Mouse (Mus musculus): ENCODE measurements at regions not wholly inside any gene's neighbourhood (a gene's known extent, or its start where the extent isn't known, plus 50 kb on each side); places are given as distances from the start of the nearest gene placed in this dataset.

GRCm38 (mm10) chr13:60424267-60424666 is 177.5 kb upstream of the Dapk1 start:
- no peak for ATAC-seq
- Histone ChIP-seq H3K27ac (no peak overlapping the region), H3K4me3 (no peak overlapping the region), H3K9ac (no peak overlapping the region), H3K9me3 (replicated peaks) (no peaks in the 10 kb centered on the region), H3K27me3 (replicated peaks) (no peaks in the 10 kb centered on the region), H3K4me2 (no peak overlapping the region), H3K36me3 (no peaks in the 10 kb centered on the region), H3K4me1 (no peaks in the 10 kb centered on the region)
- 53% methylated on average over 6 of the region's 6 CpGs for WGBS (ENCODE audit: insufficient replicate concordance)

DNA sequence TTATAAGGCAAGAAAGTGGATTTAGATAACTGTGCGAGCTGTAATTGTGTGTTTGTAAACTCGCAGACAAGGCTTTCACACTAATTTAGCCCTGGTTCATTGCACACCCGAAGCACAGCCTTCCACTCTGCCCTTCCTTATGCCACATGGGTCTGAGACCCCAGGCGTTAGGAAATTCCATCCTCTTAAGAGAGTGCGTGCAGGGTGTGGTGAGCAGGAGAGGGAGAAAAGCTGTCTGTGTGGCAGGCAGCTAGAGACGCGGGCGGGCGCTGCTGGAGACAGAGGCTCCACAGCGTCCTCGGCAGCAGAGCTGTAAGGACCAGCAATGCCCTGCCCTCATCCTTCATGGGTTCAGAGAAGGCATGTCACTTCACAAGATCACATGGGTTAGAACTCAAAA is 176.6 kb upstream of the Dapk1 start:
- H3K27ac ChIP-seq = no peak overlapping the region
- H3K27me3 ChIP-seq (replicated peaks) = no peaks in the 10 kb centered on the region
- H3K4me1 ChIP-seq = no peaks in the 10 kb centered on the region
- ATAC-seq = no peak
- WGBS (ENCODE audit: insufficient replicate concordance) = 74% methylated on average over 11 of the region's 11 CpGs
- H3K9ac ChIP-seq = no peak overlapping the region
- no peak overlapping the region for H3K4me3 ChIP-seq
- no peaks in the 10 kb centered on the region for H3K36me3 ChIP-seq
- no peak overlapping the region for H3K4me2 ChIP-seq
- no peaks in the 10 kb centered on the region for H3K9me3 ChIP-seq (replicated peaks)

- Histone ChIP-seq H3K4me3 (no peak overlapping the region), H3K36me3 (no peaks in the 10 kb centered on the region), H3K4me1 (no peaks in the 10 kb centered on the region), H3K9me3 (replicated peaks) (no peaks in the 10 kb centered on the region), H3K4me2 (no peak overlapping the region), H3K27ac (no peak overlapping the region), H3K27me3 (replicated peaks) (no peaks in the 10 kb centered on the region), H3K9ac (no peak overlapping the region)
- ATAC-seq = no peak
- WGBS (ENCODE audit: insufficient replicate concordance) = 58% methylated on average over 6 of the region's 6 CpGs
Measured at GRCm38 (mm10) chr13:60425556-60425955, 176.2 kb upstream of the Dapk1 start.

GRCm38 (mm10) chr13:60426192-60426840 is 175.4 kb upstream of the Dapk1 start:
- Histone ChIP-seq H3K36me3 (no peaks in the 10 kb centered on the region), H3K9ac (no peak overlapping the region), H3K4me3 (no peak overlapping the region), H3K4me2 (no peak overlapping the region), H3K4me1 (no peaks in the 10 kb centered on the region), H3K9me3 (replicated peaks) (no peaks in the 10 kb centered on the region), H3K27me3 (replicated peaks) (no peaks in the 10 kb centered on the region; the same call in 1 of the 2 replicates), H3K27ac (no peak overlapping the region)
- ATAC-seq = no peak
- 79% methylated on average over 12 of the region's 12 CpGs for WGBS (ENCODE audit: insufficient replicate concordance)

DNA sequence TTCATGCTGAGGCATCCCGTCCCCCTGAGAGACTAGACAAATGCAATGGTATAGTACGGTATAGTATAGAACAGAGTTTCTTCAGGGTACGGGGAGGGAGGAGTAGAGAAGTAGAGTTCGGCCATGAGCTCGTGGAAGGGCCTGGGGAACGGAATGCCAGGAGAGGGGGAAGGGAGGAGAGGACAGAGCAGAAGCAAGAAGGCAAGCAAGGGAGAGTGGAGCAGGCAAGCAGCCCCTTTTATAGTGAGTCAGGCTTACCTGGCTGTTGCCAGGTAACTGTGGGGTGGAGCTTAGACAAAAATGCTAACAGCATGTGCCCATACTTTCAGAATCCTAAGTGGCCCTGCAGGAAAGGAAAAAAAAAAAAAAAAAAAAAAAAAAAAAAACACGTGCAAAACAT is 174.7 kb upstream of the Dapk1 start:
- Histone ChIP-seq H3K4me1 (no peaks in the 10 kb centered on the region), H3K4me3 (no peak overlapping the region), H3K4me2 (no peak overlapping the region), H3K27ac (no peak overlapping the region), H3K9me3 (replicated peaks) (no peaks in the 10 kb centered on the region), H3K36me3 (no peaks in the 10 kb centered on the region), H3K9ac (no peak overlapping the region), H3K27me3 (replicated peaks) (no peaks in the 10 kb centered on the region; the same call in 1 of the 2 replicates)
- WGBS (ENCODE audit: insufficient replicate concordance) = 74% methylated on average over 6 of the region's 7 CpGs
- ATAC-seq = no peak

DNA sequence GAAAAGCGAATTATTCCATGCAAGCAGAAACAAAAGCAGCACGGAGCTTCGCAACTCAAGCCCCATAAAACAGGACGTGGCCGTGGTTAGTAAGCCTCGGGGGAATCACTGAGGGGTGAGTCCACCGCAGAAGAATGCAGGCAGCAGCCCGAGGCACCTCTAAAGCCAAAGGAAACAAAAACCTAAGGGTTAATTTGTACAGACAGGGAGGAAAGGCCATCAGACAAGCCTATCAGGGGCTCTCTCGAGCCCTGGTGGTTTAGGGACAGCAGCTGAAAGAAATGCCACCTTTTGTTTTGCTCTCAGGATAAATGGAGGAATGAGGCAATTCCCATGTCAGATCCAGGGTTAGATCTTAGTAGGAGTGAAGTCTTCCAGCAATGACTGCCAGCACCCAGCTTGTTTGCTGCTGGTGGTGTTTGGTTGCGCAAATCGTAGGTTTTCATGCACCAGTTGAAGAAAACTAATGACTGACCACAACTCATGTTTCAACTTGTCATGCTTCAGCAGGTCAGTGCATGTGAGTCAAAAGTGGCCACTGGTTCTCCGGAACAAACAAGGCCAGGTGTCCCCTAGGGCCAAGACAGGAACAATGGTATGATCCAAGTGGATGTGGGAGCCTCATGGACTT is 173.9 kb upstream of the Dapk1 start:
- no peak overlapping the region for H3K4me2 ChIP-seq
- no peaks in the 10 kb centered on the region for H3K9me3 ChIP-seq (replicated peaks)
- H3K4me3 ChIP-seq = no peak overlapping the region
- no peaks in the 10 kb centered on the region for H3K4me1 ChIP-seq
- no peak overlapping the region for H3K9ac ChIP-seq
- no peak overlapping the region for H3K27ac ChIP-seq
- no peak for ATAC-seq
- no peaks in the 10 kb centered on the region; the same call in 1 of the 2 replicates for H3K27me3 ChIP-seq (replicated peaks)
- no peaks in the 10 kb centered on the region for H3K36me3 ChIP-seq
- WGBS (ENCODE audit: insufficient replicate concordance) = 28% methylated on average over 12 of the region's 12 CpGs

- WGBS (ENCODE audit: insufficient replicate concordance) = 53% methylated on average over 3 of the region's 3 CpGs
- Histone ChIP-seq H3K27ac (no peak overlapping the region), H3K9ac (no peak overlapping the region), H3K4me3 (no peak overlapping the region), H3K4me1 (no peaks in the 10 kb centered on the region), H3K4me2 (no peak overlapping the region), H3K36me3 (no peaks in the 10 kb centered on the region), H3K9me3 (replicated peaks) (no peaks in the 10 kb centered on the region), H3K27me3 (replicated peaks) (no peaks in the 10 kb centered on the region; the same call in 1 of the 2 replicates)
- ATAC-seq = no peak
Measured at GRCm38 (mm10) chr13:60429148-60429547, 172.6 kb upstream of the Dapk1 start.

DNA sequence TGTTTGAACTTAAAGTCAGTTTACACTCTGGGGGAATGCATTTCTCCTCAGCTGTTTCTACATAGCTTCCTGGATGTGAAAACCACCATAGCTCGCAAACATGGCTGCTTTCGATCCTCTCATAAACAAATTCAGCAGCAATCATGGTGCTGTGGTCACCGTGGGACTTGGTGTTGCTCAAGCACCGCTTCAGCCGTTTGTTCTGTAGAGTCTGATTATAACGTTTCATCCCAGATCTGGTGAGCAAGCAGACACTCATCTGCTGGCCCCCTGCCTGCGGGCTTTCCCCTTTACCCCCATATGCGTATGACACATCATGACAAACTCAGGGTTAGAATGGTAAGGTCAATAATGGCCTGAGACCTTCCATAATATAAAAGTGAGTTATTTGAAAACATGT is 170.3 kb upstream of the Dapk1 start:
- 68% methylated on average over 8 of the region's 8 CpGs for WGBS (ENCODE audit: insufficient replicate concordance)
- Histone ChIP-seq H3K36me3 (no peaks in the 10 kb centered on the region), H3K4me1 (peaks cover 4% of the 10 kb centered on the region; the same call in 1 of the 2 replicates), H3K27ac (no peak overlapping the region), H3K4me3 (no peak overlapping the region), H3K9ac (no peak overlapping the region), H3K27me3 (replicated peaks) (no peaks in the 10 kb centered on the region; the same call in 1 of the 2 replicates), H3K4me2 (no peak overlapping the region), H3K9me3 (replicated peaks) (no peaks in the 10 kb centered on the region)
- no peak for ATAC-seq

- Histone ChIP-seq H3K4me1 (peaks cover 4% of the 10 kb centered on the region; the same call in 1 of the 2 replicates), H3K4me3 (no peak overlapping the region), H3K27ac (no peak overlapping the region), H3K4me2 (no peak overlapping the region), H3K36me3 (no peaks in the 10 kb centered on the region), H3K27me3 (replicated peaks) (no peaks in the 10 kb centered on the region; the same call in 1 of the 2 replicates), H3K9me3 (replicated peaks) (no peaks in the 10 kb centered on the region), H3K9ac (no peak overlapping the region)
- ATAC-seq = no peak
- WGBS (ENCODE audit: insufficient replicate concordance) = 51% methylated on average over 11 of the region's 11 CpGs
Measured at GRCm38 (mm10) chr13:60434221-60435210, 167.2 kb upstream of the Dapk1 start.

DNA sequence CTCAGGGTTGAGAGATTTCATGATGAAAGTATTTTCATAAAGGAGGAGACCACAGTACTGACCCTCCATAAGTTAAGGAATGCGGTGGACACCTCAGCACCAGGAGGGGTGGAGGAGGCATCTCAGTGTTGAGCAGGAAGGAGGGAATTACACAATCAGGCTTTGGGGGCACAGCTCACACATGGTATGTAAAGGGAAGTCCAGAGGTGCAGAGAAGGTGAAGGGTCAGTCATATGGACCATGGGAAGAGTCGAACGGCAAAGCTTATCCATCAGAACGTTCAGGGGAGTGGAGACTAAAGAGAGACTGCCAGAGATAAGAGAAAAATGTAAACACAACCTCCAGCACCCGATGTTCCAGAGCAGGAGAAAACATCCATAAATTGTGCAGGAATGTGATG is 166.4 kb upstream of the Dapk1 start:
- Histone ChIP-seq H3K27me3 (replicated peaks) (no peaks in the 10 kb centered on the region; the same call in 1 of the 2 replicates), H3K9ac (no peak overlapping the region), H3K27ac (no peak overlapping the region), H3K4me2 (no peak overlapping the region), H3K9me3 (replicated peaks) (no peaks in the 10 kb centered on the region), H3K36me3 (no peaks in the 10 kb centered on the region), H3K4me3 (no peak overlapping the region), H3K4me1 (peaks cover 4% of the 10 kb centered on the region; the same call in 1 of the 2 replicates)
- peak; percentile 52 for ATAC-seq
- 42% methylated on average over 5 of the region's 5 CpGs for WGBS (ENCODE audit: insufficient replicate concordance)

DNA sequence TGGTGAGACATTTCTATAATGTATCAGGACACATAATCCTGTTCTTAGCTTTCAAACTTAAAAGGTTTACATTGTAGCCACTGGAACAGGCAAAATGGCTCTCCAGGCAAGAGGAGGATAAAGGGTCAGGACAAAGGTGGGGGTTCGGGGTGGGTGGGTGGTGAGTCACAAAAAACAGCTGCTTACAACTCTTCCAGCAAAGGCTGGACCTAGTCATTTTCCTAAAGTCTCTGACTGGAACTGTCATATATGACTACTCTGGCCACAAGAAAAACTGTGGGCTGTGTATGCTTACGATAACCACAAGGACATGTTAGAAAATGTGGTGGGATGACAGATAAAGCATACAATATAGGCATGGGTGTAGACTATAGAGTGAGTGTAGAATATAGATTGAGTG is 163.6 kb upstream of the Dapk1 start:
- 76% methylated on average over 2 of the region's 2 CpGs for WGBS (ENCODE audit: insufficient replicate concordance)
- H3K27ac ChIP-seq = no peak overlapping the region
- no peak overlapping the region for H3K4me3 ChIP-seq
- H3K36me3 ChIP-seq = no peaks in the 10 kb centered on the region
- no peak overlapping the region for H3K9ac ChIP-seq
- H3K27me3 ChIP-seq (replicated peaks) = no peaks in the 10 kb centered on the region
- no peak for ATAC-seq
- H3K4me1 ChIP-seq = peaks cover 4% of the 10 kb centered on the region; the same call in 1 of the 2 replicates
- H3K4me2 ChIP-seq = no peak overlapping the region
- no peaks in the 10 kb centered on the region for H3K9me3 ChIP-seq (replicated peaks)

DNA sequence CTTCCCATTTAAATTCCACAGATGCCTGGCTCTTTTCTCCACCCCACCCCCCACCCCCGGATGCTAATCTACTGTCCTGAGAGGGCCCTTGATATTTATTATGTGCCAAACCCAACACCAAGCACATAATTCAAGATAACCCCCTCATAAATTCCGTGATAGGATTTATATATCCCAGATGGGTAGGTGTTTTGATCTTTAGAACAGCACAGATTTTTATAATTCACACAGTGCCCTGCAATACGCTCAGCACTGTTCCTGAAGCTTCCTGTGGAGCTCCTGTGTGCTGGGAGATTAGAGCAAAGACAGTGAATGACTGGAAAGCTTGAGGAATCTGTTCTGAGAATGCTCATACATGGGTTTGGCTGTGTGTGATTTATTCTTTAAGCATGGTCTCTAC is 161.2 kb upstream of the Dapk1 start:
- Histone ChIP-seq H3K27me3 (replicated peaks) (no peaks in the 10 kb centered on the region), H3K27ac (no peak overlapping the region), H3K4me1 (no peaks in the 10 kb centered on the region; the same call in 1 of the 2 replicates), H3K4me3 (no peak overlapping the region), H3K36me3 (no peaks in the 10 kb centered on the region), H3K4me2 (no peak overlapping the region), H3K9ac (no peak overlapping the region), H3K9me3 (replicated peaks) (no peaks in the 10 kb centered on the region)
- WGBS (ENCODE audit: insufficient replicate concordance) = 38% methylated on average over 3 of the region's 3 CpGs
- no peak for ATAC-seq

Data from liver, embryonic 12.5 days (tissue).